Mouse (Mus musculus): ENCODE data around the gene Bmp3.

Bmp3 gene

DNA sequence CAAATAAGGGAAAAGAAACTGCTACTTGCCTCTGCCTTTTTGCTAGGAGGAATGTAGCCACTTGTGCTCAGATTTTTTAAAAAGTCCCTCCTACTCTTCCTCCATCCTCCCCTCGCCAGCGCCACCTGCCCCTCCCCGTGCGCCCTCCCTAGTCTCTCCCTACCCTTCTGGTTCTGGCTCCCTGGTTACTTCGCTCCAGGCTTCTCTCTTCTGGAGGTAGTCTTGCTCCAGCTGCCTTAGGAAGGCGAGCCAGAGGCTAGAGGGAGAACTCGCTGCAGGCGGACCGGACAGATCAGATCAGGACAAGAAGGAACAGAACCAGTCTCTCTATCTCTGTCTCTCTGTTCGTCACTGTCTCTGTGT lies at the start of gene Bmp3:
Gene Bmp3 (plus strand): TSS at position 152 of the 363 bp plus-strand sequence.
- DNase-seq (ENCODE audit: low read depth, low spot score): no peak

DNA sequence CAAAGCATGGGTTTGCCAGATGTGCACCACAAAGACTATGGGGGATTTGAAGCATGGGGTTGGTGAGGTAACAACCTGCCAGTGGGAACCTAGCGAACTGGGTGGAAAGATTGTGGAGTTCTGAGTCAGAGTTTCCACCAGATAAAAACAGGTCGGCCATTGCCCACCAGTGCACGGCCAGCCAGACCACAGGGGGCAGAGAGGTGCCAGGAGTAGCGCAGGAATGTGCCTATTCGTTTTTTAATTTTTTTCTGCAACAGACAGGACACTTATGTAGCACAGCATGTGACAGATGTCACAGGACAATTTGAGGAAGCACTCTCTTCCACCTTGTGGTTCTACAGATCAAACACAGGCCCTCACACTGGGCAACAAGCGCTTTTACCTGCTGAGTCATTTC lies 49.5 kb upstream of the Bmp3 start:
- no peak for DNase-seq (ENCODE audit: low read depth, low spot score)

DNA sequence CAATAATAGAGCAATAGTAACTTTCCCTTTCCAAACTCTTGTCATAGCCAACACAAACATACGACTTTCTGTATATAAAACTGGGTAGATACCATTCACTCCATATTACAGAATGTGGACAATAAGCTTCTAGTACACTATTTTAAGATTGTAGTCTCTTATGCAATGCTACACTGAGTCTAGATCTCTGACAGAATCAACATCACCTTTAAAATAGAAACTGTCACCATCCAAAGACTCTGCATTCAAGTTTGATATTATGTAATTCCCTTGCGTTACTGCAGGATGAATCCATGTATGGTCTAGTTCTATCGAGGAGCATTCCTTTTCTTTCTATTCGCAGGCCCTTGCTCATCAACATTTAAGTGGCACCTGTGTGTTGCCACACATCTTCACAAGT lies 47.7 kb upstream of the Bmp3 start:
- no peak for DNase-seq (ENCODE audit: low read depth, low spot score)

DNA sequence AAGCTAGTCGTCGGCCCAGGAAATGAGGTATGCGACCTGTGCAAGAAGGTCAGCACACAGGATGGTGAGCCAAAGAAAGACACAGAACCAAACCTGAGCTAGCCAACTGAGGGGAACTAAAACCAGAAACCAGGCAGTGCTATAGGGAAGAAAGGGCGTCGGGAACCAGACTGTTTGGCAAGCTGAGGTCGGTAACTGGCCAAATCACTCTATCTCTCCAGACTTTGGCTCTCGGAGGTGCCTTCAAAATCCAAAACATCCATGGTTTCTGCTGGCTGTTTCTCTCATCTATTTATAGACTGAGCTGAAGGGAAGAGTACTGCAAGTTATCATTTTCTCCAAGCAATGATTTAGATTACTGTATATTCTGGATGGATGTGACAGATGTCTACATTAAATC lies 47.2 kb upstream of the Bmp3 start:
- no peak for DNase-seq (ENCODE audit: low read depth, low spot score)

DNA sequence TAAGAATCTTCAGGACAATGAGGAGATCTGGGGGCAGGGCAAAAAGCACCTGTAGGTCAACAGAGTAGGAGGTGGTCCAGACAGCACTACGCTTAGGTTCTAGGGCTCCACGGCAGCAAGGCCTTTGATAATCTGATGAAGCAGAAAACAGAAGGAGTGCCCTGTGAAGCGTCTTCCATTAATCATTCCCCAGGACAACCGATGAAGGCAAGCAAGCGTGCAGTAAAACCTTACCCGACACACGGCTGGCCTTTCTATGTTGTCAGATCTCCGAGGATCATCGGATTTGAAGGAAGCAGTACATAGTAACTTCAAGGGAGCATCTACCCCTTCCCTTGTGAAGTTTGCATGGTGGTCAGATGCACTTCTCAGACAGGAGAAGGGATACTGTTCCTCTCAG lies 46.3 kb upstream of the Bmp3 start:
- no peak for DNase-seq (ENCODE audit: low read depth, low spot score)

DNA sequence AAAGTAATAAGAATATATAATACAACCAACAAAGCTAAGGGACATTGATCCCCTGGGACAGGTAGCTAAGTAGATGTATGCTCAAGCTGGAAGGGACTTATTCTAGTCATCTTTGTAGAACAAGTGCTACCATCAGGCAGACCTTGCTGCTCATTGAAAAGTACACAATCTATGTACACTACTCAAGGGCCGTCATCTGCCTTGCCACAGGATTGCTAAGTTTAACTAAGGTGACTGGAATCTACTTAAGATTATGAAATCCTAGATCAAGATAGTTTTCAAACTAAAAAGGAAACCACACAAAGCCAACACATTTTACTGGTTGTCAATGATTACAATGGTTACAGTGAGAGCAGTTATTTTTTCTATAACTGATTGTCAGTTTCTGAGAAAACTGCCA lies 41.8 kb upstream of the Bmp3 start:
- DNase-seq (ENCODE audit: low read depth, low spot score): no peak

DNA sequence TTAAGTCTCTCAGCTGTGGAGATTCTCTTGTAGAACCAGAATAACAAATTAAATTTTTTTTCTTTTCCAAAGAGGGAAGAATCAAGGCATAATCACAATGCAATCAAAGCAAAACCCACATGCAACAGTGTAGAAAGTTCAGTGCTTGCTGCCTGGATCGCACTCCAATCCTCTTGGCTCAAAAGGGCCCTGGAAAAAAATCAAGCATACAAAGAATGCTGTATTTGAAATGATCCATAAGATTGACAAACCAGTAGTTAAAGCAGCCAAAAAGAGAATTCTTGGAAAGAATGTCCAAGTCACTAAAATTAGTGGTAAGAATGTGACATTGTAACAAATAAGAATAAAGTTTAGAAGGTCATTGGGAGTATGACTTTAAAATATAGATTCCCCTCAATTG lies 38.9 kb upstream of the Bmp3 start:
- DNase-seq (ENCODE audit: low read depth, low spot score): no peak

DNA sequence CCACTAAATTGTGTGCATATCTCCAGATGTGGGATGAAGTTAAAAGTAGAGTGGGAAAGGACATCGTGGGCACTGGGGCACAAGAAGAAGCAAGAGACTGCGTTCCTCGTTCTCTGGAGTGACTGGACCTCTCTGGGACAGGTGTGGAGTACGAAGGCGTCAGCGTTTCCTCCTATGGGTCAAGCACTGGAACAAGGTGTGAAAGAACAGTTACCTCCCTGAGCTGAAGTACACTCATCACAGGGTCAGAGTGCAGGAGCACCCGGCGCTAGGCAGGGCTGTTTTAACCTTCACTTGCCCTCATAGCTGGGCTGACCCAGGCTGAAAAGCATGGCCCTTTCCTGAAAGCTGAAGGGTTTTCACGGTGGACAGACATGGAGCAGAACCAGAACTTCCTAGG lies 20.5 kb upstream of the Bmp3 start:
- DNase-seq (ENCODE audit: low read depth, low spot score): no peak

DNA sequence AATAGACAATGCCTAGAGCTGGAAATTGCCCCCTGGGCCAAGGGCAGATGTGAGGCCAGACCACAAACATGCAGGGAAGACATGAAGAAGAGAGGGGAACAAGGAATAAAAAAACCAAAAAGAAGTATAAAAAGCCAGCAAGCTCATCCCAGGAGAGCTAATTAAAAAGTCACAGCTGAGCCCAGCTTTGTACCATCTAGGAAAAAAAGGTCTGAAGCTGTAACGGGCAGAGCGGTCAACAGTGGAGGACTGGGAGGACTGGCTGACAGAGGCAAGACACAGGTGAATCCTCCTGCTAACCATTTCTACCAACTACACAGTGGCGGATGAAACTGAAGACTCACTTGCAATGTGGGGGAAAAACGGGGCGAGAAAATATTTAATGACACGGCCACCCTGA lies 19.9 kb upstream of the Bmp3 start:
- DNase-seq (ENCODE audit: low read depth, low spot score): no peak

DNA sequence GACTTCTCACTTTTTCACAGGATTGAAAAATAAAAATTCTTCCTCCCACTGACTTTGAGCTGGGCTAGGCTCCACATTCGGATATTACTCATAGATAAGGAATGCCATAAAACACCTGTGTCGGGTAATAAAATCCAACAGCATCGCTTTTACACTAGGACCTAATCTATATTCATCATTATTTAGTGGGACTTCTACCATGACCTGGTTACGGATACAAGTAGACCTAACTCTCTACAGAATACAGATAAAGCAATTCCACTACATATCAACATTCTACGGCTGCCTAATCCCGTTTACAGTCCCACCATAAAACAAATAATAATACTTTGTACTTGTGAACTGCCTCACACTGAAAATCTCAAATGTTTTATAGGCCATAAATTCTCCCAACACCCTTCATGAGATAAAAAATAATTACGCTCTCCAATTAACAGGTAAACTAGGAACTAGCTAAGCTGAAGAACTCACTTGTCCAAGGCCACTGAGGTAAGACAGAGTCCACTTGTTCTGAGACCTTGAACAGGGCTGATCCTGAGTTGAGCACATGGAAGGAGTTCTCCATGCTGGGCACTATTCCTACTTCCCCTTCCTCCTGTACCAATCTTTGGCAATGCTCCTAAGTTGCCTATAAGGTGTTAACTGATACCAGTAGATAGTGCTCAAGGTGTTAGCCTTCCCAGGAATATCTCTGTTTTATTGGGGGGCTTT lies 11.5 kb upstream of the Bmp3 start:
- no peak for DNase-seq (ENCODE audit: low read depth, low spot score)

DNA sequence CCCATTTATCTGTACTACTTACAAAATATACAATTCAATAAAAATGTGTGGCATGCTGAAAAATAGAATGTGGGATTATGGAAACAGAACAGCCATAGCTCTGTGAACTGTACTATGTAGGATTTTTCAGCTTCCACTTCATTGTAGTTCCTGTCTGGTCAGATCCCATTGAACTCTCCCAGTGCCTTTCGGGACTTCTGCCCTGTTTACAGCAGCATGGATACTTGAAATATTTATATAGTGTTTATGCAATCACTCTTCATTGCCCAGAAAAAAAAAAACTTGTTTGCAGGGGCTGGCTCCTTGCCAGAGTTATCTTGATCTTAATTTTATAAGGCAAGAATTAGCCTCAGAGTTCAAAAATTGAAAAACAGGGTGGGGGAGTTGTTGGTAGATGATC lies 9.6 kb upstream of the Bmp3 start:
- DNase-seq (ENCODE audit: low read depth, low spot score): no peak

DNA sequence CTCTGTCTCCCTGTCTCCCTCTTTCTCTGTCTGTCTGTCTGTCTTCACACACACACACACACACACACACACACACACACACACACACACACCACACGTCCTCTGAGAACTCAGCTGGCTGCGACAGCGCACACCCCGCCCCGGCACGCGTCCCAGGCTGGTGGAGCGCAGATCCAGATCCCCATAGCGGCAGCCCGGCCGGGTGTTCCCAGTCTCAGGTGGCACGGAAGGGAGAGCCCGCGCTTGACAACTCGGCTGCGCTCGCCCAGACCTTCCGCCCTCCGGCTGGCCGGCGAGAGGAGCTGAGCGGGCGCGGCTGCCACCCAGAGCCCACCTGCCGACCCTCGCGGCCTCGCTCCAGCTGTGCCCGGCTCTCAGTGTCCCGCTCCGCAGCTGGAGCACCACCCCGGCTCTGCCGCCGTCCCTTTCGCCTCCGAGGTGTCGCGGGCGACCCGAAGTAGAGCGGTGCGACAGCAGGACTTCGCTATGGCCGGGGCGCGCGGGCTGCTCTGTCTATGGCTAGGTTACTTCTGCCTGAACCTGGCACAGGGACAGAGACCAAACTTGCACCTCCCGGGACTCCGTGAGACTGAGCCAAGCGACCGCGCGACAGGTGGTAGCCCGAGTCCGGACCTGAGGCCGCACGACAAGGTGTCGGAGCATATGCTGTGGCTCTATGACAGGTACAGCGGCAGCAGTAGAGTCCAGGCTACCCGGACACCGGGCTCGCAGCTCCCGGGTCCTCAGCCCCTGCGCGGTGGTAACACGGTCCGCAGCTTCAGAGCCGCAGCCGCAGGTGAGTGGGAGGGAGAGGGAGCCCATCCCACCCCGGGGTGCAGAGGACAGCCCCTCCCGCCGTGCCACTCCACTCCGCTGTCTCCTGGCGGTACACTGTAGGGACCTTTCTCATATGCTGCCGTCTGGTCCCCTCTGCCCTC lies 681 bp downstream of the Bmp3 start:
- no peak for DNase-seq (ENCODE audit: low read depth, low spot score)

DNA sequence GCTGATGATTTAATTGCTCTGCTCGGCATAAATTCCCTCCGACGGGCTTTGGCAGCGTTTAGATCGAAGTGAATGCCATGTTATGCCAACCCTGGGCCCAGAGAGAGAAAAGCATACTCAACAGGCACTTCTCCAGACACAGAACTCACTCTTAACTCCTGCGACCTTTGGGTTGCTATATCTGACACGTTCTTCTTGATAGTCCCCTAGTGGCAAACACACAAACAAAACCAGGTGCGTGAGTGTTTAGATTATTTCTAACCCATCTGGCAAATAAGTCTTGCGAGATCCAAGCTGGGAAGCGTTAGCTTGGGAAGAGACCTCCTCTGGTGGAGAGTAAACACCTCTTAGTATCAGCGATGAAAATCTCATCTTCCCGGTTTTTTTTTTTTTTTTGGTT lies 1.5 kb downstream of the Bmp3 start:
- DNase-seq (ENCODE audit: low read depth, low spot score): no peak

DNA sequence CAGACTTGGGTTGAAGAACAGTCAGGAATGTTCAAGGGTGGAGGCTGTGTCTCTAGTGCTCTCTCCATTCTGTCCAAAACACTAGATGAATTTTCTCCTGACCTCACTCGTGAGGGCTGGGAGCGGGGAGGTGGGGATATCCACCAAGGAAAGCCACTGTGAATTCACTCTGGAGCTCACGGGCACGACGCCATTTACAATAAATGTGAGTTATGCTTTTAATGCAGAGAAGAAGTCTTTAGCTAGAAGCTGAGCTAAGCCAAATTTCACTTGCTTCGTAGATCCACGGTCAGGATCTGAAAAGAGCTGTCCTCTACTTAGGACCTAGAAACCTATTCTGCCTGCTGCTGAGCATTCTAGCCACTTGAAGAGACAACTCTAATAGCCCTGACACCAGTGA lies 2.1 kb downstream of the Bmp3 start:
- DNase-seq (ENCODE audit: low read depth, low spot score): no peak

DNA sequence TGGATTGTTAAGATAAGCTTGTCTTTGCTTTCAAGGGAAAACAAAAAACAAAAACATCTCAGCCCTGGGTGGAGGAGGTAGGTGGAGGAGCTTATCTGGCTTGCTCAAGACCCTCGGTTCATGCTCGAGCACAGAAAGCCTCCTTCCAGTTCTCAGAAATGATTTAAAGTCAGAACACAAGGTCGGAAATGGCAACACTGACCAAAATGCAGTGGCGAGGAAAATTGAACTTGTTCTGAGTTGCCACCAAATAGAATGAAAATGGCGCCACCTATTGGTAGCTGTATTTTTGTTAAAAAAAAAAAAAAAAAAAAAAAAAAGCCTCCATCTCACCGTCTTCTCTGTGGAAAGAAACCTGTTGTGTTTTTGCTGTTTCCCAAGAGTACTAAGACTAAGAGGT lies 9.7 kb downstream of the Bmp3 start:
- DNase-seq (ENCODE audit: low read depth, low spot score): peak; percentile 72

DNA sequence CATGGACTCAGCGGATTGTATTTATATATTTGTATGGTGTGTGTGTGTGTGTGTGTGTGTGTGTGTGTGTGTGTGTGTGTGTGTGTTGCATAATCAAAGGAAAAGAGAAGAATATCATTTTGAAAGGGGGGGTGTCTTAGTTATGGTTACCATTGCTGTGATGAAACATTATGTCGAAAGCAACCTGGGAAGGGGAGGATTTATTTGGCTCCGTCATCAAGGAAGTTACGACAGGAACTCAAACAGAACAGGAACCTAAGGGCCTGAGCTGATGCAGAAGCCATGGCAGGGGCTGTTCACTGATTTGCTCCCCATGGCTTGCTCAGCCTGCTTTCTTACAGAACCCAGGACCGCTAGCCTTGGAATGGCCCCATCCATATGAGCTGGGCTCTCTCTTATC lies 10.9 kb downstream of the Bmp3 start:
- DNase-seq (ENCODE audit: low read depth, low spot score): no peak

DNA sequence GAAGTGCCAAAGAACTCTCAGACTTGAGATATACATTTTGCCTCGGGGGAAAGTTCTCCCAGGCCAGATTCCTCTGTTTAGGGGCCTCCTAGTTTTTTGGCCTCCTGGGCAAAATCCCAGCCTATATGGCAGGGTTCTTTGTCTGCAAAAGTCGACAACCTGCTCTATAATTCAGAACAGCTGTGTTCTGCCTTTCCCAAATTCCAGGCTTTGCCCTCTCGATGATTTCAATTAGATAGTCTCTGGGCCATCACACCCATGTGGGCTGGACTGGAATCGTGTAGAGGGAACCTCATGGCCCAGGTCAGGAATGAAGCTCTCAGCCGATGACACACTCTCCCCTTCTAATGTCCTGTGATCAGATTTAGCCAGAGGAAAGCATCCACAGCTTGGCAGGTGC lies 21.8 kb downstream of the Bmp3 start:
- DNase-seq (ENCODE audit: low read depth, low spot score): peak; percentile 86

DNA sequence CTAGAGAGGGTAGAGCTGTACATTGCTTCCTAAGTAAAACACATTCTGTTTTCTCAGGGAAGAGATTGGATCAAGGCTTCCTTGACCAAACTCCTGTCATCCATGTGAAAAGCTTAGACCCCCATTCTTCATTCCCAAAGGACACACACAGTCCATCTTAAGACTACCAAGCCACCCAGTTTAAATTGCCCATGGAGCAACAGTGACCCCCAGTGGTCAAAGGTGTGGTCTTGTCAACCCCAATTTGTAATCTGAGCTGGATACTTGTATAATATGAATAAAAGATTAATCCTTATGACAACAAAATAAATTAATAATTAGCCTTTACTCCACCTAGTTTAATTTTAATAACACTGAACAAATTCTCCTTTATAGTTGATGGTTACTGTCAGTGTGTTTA lies 24.7 kb downstream of the Bmp3 start:
- DNase-seq (ENCODE audit: low read depth, low spot score): peak; percentile 79

DNA sequence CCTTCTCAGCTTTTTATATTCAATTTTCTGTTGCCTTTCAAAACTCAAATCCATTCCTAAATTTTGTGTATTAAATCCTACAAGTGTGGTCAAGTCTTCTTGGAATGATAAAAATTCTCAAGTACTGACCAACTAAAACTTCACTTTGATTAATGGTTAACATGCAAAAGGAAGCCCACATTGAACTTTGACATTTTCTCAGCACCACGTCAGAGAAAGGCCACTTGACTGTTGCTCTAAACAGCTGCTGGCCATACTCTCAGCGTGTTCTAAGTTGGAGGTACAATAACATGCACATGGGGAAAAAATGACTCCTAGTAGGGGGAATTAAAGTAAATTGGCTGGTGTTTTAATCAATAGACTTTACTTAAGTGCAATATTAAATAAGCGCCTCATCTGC lies 27.9 kb downstream of the Bmp3 start:
- no peak for DNase-seq (ENCODE audit: low read depth, low spot score)

DNA sequence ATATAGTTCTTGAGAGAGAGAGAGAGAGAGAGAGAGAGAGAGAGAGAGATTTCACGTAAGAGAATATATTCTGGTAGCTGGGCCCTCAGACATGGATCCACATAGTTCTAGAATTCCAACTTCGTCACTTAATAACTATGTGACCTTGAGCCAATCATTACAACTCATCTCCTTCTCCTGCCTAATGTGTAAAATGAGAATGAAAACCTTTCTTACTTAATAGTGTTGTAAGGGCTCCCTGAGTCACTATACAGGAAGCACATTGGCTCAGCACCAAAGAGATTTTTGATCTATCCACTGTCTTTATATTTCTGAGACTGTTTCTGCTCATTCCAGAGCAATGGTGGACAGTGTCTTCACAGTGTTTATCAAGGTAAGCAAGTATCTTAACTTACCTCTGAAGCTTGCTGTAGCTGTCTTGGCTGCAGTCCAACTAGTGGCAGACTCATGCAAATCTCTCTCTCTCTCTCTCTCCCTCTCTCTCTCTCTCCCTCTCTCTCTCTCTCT lies 36.4 kb downstream of the Bmp3 start:
- DNase-seq (ENCODE audit: low read depth, low spot score): peak; percentile 83

DNA sequence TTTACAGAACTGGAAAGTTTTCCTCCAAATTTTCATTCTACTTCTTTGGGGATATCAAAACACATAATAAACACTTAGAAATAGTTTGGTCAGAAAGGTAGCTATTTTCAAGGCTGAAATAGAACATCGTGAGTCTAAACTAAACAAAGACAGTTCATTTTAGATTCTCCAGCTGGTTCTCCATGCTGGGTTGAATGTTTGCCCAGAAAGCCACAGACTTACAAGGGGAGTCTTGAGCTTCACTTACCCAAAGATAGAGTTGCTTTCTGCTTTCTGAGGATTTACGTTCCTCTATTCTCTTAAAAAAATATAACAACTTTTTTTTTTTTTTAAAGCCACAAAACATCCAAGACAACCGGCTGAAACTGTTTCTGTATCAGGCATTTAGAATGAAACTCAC lies 40.1 kb downstream of the Bmp3 start:
- no peak for DNase-seq (ENCODE audit: low read depth, low spot score)

DNA sequence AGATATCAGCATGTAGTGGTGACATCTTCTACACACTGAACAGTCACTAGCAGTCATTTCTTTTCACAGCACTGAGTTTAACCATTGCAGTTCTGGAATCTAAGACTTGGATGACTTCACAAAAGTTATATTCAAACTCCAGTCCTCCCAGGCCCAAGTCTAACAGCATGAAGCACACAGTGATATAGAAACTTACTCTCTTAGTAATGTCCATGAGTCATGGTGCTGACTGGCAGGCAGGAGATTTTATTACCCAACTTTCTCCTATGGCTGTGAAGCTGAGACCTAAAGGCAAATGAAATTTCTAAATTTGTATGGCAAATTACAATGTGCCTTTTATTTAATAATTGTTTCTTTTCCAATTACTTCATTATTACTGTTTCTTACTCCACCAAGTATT lies 43.7 kb downstream of the Bmp3 start:
- DNase-seq (ENCODE audit: low read depth, low spot score): peak; percentile 72

DNA sequence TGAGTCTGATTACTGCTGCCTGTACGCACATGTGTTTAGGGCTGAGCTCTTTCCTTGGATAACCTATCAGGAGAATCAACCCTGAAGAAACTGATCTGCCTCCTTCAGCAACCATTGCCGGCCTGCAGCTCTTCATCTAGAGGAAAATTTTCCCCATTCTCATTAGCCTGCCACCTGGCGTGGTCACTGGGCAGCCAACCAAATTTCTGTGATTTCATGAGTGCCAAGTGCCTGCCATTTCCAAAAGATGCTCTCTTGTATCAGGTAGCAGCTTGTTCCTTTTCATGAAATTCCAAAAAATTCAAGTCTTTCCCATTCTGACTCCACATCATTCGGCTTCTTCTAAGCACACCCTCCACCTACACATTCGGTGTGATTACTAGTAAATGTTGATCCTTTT lies 46.7 kb downstream of the Bmp3 start:
- DNase-seq (ENCODE audit: low read depth, low spot score): no peak
